Mouse (Mus musculus) cerebellum, adult 2 months (tissue): ENCODE measurements around the gene Mvb12b.

Experiments
- CTCF ChIP-seq: fragments of 200-500 bp; IDR thresholded peaks from 2 replicates; pipeline ENCODE4 v1.5.1; 2011; ENCODE audit warnings: low read depth, mild to moderate bottlenecking, control low read depth, low read length, moderate library complexity, borderline replicate concordance; ENCODE audit not compliant: insufficient read depth
- POLR2A ChIP-seq: fragments of 200-500 bp; IDR thresholded peaks from 2 replicates; pipeline ENCODE4 v1.6.1; 2011; ENCODE audit warnings: low read length, control low read depth, borderline replicate concordance; ENCODE audit not compliant: insufficient read depth

- TF ChIP-seq CTCF (no peak), POLR2A (no peak)
These were observed 62.7 kb downstream of the Mvb12b start for GRCm38 (mm10) chr2:33824935-33825514.
